Mouse (Mus musculus) kidney, adult 18-20 months (tissue): ENCODE results near the gene Fa2h.

Experiments used
- DNase-seq: peaks from one replicate; pipeline ENCODE4 v3.0.0; 2021

Fa2h gene

DNA sequence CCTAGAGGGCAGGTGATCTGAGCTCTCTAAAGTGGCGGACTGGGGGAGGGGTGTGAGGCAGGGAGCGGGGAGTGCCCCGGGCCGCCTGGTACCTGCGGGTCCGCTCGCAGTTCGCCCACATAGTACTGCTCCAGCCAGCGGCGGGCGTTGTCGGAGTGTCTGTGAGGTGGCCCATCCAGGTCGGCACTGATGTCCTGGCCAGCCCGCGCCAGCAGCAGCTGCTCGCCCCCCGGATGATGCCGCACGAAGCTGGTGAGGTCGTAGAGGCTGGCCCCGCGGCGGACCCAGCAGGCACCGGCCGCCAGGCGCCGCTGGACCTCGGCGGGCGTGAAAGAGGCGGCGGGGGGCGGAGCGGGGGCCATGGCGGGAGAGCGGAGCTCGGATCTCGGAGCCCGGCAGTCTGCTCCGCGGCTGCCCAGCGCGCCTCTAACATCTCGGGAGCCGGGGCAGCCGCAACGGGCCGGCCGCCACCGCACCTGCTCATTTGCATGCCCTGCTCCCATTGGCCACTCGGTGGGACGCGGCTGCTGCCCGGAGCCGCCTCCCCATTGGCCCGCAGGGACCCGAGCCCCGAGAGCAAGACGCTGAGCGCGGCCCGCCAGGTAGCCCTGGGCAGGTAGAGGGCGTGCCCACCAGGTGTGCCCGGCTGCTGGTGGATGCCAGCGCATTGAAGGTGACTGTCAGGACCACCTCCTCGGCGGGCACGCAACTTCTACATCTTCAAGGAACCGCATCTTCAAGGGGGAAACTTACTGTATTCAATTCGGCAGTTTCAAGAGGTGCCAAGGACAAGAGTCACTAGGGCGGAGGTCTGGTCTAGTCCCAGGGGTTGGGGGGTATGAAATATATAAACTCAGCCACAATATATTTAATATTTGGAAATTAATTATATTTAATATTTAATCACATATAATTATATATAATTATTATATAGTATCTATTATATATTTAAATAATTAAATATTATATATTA, at the start of gene Fa2h:
Fa2h (minus strand) TSS at position 434 of the 973 bp plus-strand sequence.
- DNase-seq: peak; percentile 85

DNA sequence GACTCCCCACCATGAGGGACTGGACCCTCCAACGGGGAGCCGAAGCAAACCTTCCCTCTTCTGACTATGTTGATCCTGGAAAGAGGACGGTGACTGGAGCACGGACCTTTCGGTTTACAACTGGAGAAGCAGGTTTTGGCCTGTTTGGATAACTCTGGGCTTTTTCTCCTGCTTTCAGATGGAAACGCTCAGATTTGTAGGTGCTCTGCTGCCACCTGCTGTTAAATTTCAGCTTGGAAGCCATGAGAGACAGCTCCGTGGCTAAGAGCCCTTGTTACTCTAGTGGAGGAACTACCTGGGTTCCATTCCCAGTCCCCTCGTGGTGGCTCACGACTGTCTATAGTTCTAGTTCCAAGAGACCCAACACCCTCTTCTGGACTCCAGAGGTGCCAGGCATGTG, 45.6 kb upstream of the Fa2h start:
- DNase-seq: peak; percentile 86

DNA sequence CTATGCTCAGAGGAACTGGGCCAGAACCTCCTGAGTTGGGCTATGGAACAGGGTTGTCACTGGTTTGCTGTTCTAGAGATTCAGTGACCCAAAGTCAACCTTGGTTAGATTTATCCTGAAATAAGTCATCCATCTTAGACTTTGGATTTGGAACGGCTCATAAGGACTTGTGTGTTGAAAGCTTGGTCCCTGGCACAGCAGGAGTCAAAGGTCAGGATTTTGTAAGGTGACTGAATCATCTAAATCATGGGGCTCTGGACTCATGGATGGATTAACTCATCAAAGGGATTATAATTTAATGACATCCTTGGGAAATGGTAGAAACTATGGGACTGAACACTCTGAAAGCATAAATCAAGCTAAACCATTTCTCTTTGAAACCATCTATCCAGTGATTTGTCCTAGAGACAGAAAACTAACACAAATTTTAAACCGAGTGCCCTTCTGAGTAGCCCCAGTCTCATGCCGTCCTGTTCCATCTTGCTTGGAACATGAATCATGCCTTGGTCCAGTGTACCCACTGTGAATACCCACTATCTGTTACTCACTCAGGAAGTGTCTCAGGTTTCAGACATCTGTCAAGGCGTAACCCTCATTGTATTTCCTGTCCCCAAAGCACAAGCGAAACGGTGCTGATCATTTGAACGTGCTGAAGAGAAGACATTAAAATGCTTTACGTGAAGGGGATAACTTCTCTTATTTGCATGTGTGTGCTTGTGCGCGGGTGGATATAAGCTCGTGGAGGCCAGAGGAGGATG, 41.6 kb upstream of the Fa2h start:
- DNase-seq: no peak

DNA sequence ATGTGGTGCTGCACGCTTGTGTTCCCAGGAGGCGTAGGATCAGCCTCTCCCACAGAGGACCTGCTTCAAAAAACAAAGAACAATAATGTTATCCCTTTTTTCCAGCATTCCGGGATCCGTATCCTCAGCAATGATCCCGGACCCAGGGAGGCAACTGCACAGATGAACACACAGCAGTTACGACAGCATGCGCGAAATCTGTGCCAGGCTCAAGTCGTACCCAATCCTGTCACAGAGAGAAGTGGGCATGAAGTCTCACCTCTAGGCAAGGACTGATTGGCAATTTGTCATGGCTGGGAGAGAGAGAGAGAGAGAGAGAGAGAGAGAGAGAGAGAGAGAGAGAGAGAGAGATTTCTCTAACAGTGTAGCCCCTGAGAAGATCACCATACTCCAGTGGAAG, 31.0 kb upstream of the Fa2h start:
- DNase-seq: no peak

DNA sequence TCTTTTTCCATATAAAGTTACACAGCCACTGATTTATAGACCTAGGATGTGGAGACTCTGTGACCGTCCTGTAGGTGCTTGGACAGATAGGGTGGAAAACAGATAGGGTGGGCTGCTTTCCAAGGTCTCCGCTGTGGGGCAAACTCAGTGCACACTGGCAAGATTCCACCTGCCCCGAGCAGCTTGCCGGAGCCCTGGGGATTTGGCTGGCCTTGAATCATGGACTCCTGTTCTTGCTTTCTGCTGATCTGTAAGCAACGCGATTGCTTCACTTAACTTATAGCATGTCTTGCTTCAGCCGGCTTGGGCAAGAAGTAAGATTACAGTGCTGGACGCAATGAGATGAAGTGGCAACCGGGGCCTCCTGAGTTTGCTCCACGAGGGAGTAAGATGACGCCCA, 30.6 kb upstream of the Fa2h start:
- no peak for DNase-seq

DNA sequence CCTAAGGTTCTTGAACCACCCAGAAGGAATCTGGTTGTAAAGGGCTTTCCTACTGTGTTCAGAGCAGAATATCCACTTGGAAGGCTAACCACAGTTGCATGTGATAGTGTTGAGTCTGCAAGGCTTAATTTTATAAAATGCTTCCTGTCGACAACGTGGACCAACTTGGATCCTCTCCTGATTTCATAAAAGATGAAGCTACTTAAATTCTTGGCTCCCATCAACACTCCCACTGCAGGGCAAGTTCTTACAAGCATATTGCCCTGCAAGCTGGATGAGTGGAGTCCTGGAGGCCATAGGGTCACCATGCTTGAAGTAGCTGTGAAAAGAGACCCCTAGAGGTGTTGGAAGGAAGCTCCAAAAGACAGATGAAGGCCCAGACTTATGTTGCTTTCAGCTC, 29.0 kb upstream of the Fa2h start:
- DNase-seq: no peak

- DNase-seq: no peak
These were observed 25.5 kb upstream of the Fa2h start for GRCm38 (mm10) chr8:111419171-111419570.

GRCm38 (mm10) chr8:111418601-111419000, 25.0 kb upstream of the Fa2h start:
- peak; percentile 44 for DNase-seq

GRCm38 (mm10) chr8:111417222-111417621, 23.6 kb upstream of the Fa2h start:
- DNase-seq: no peak

GRCm38 (mm10) chr8:111403391-111403790, 9.8 kb upstream of the Fa2h start:
- DNase-seq: peak; percentile 23

DNA sequence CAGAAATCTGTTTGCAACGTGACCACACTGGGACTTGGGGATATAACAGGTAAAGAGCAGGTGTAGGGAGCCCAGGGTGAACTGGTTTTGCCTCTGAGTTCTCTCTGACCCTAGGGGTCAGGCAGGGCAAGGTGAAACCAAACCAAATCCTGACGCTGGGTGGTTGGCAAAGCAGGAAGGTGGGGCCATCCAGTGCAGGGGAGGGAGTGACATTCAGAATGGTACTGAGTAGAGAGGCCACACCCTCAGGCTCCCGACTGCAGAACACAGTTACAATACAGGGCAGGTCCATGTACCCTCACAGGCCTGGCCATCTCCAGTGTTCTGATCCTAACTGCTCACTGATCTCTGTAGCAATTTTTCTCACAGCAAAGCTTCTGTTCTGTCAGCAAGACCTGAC, 2.4 kb downstream of the Fa2h start:
- DNase-seq: no peak

- DNase-seq: no peak
These were observed 2.8 kb downstream of the Fa2h start for GRCm38 (mm10) chr8:111390837-111391236.

- no peak for DNase-seq
These were observed 4.0 kb downstream of the Fa2h start for GRCm38 (mm10) chr8:111389581-111389980.

DNA sequence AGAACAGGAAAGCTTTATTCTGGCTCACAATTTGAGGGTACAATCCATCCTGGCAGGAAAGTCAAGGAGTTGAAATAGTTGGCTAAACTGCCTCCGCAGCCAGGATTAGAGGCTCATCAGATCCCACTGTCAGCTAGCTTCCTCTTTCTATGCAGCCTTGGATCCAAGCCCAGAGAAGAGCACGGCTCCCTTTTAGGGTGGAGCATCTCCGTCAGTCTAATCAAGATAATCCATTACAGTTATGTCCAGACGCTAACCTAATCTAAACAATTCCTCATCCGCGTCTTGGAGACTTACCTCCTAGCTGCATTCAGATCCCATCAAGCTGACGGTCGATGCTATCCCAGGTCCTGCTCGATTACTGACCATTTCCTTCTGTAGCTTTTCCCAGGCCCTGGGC, 7.7 kb downstream of the Fa2h start:
- no peak for DNase-seq

DNA sequence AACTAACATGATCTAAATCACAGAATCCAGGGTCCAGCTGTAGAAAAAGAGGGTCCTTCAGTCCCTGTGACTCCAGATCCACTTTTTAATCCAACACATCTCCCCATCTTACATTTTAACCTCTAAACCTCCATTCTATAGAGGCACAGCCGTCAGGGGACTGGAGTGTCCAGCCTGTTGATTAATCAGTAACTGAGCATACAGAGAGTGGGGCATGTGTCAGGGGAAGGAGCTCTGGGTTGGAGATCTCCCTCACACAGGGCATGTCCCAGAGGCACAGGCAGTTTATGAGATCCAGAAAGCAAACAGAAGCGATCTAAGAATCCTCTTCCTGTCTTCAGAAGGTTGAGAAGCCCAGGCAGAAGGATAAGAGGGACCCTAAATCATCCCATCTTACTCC, 9.0 kb downstream of the Fa2h start:
- DNase-seq: no peak

DNA sequence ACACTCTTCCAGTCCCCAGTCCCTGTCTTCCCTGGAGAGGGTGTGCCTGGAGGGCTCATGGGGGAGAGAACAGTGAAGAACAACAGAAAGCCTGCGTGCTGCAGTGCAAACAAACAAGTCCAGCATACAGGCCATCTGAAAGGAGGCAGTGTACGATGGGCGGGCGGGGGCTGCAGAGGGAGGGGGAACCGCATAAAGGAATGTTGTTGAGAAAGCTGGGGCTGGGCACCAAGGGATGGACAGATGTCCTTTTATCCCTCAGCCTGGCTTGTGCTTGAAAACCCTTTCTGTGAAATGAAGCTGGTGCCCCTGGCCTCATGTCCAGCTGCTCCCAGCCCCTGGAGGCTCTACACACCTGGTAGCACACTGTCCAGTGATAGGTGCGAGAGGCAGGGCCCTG, 18.4 kb downstream of the Fa2h start:
- DNase-seq: no peak

- no peak for DNase-seq
These were observed 23.9 kb downstream of the Fa2h start for GRCm38 (mm10) chr8:111369711-111370110.

DNA sequence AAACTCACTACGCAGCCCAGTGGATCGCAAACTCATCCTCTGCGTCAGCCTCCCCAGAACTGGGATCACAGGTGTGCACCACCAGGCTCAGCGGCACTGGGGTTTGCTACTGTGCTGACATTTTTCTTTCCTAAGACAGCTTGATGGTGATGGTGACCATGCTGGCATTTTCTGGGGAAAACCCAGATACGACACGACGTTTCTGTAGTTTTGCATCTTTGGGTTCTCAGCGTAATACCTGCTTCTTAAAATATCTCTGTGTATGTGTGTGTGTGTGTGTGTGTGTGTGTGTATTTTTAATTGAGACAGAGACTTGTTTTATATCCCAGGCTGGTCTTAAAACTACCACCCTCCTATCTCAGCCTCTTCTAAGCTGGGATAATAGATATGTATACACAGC, 26.3 kb downstream of the Fa2h start:
- no peak for DNase-seq

DNA sequence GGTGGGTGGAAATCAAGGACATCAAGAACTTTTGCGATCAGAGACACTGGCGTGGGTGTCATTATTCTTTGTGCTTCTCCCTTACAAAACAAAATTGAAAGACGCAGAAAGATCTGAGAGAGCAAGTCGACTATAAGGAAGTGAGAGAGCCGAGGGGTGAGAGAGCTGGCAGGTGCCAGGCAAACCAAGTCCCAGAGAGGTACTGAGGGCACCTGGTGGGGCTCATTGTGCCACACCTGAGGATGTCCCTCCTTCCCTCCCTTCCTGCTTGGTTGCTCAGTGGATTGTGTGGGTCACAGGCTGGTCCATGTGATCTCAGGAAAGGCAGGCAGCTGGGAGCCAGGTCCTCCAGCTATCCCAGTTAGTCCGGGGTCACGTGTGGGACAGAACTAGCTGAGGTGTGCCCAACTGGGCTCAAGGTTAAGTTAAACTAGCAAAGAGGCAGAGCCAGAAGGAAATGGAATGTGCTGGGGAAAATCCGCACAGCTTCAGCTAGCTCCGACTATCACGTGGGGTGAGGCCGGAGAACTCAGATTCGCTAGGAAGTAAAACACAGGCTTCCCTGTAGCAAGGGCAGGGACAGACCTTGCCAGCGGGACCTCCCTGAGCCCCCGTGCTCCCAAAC, 26.9 kb downstream of the Fa2h start:
- DNase-seq: peak; percentile 78

GRCm38 (mm10) chr8:111363489-111363888, 30.1 kb downstream of the Fa2h start:
- no peak for DNase-seq

DNA sequence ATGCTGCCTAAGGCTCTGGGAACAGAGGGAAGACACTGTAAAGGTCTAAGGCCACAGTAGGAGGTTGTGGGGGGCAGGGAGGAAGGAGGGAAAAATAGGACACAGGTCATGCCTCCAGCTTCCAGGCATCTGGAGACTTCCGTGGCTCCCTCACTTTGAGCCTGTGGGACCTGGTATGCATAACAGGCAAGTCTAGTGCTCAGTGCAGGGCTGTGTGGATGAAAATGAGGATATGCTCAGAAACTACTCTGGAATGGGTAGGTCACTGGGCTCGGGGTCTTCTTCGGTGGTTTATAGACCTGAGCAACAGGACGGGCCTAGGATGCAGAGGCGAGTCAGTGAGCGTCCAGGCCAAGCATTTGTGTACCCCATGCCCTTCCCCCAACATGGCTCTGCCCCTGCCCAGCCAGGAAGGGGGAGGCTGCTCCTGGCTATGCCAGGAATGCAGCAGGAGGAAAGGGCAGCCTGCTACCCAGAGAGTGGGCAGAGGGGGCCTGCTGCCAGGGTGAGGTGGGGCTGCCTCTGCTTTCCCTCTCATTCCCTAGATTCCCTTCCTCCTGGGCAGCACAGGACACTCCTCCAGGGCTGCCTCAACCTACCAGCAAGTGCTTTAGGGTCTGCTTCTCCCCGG, 32.9 kb downstream of the Fa2h start:
- peak; percentile 27 for DNase-seq

- DNase-seq: no peak
These were observed 33.7 kb downstream of the Fa2h start for GRCm38 (mm10) chr8:111359936-111360335.

- no peak for DNase-seq
These were observed 34.7 kb downstream of the Fa2h start for GRCm38 (mm10) chr8:111358905-111359304.
